Mouse (Mus musculus) erythroid progenitor cell, adult 5-6 weeks (primary cell): ENCODE measurements around the gene Lix1l. TPM values are rescaled to one million over a fixed set of nuclear protein-coding genes. Genes with fewer than 3 reads are reported as not detected.
"Not testable (repeated sequence)": the region's sequence is repeated elsewhere in the genome, so short reads cannot be mapped to it uniquely, and the experiment has no call there.

Experiments used
- ATAC-seq: replicated peaks from 2 replicates; pipeline ENCODE4 v1.8.0; 2016; ENCODE audit warnings: moderate number of reproducible peaks, mild to moderate bottlenecking, moderate TSS enrichment, inconsistent platforms; ENCODE audit not compliant: poor library complexity, low FRiP score, severe bottlenecking
- total RNA-seq, 2 experiments: library from RNA; stranded (forward) in 1 of 2; stranded (reverse) in 1 of 2; fragments of 150-400 nt in 1 of 2; fragments of 186-747, 209-891 nt in 1 of 2; gene quantifications; 2 replicates each; pipeline versions ENCODE4 v1.2.3 to v1.2.4; 2015 to 2017; ENCODE audit warnings: low replicate concordance in 2 of 2

Gene Lix1l
- total RNA-seq, 2 experiments from 2014 or later = not detected

GRCm38 (mm10) chr3:96665732-96666363 lies 64.9 kb downstream of the Lix1l start:
- not testable (repeated sequence) for ATAC-seq

GRCm38 (mm10) chr3:96666916-96667315 lies 66.0 kb downstream of the Lix1l start:
- ATAC-seq = no peak

- ATAC-seq = no peak
These were observed 66.4 kb downstream of the Lix1l start for GRCm38 (mm10) chr3:96667316-96667715.

GRCm38 (mm10) chr3:96668424-96669067 lies 67.6 kb downstream of the Lix1l start:
- ATAC-seq = no peak

- ATAC-seq = peak; percentile 92
These were observed 68.9 kb downstream of the Lix1l start, which contains the start of gene Ankrd35 for GRCm38 (mm10) chr3:96669727-96670468. TSS of gene Ankrd35 (plus strand) at chr3:96670131.

- no peak for ATAC-seq
These were observed 70.6 kb downstream of the Lix1l start for GRCm38 (mm10) chr3:96671519-96671918.

GRCm38 (mm10) chr3:96673514-96673913 lies 72.6 kb downstream of the Lix1l start:
- ATAC-seq = no peak

- ATAC-seq = no peak
These were observed 73.5 kb downstream of the Lix1l start for GRCm38 (mm10) chr3:96674442-96674841.

- ATAC-seq = no peak
These were observed 74.2 kb downstream of the Lix1l start for GRCm38 (mm10) chr3:96675171-96675570.

GRCm38 (mm10) chr3:96675690-96676089 lies 74.7 kb downstream of the Lix1l start:
- no peak for ATAC-seq

Other genes with a start within 250 kb of the Lix1l start
- gene BC107364, start 148.8 kb upstream of the Lix1l start, total RNA-seq (2015; ENCODE audit: low replicate concordance) = not detected in 2 replicates
- not detected in 2 replicates for gene BC107364, start 148.8 kb upstream of the Lix1l start, total RNA-seq (2017; ENCODE audit: low replicate concordance)
- not detected in 2 replicates for gene Hfe2, start 76.0 kb upstream of the Lix1l start, total RNA-seq (2015; ENCODE audit: low replicate concordance)
- gene Hfe2, start 76.0 kb upstream of the Lix1l start, total RNA-seq (2017; ENCODE audit: low replicate concordance) = not detected in 2 replicates
- 99.5 and 157 TPM in 2 replicates for gene Txnip, start 43.2 kb upstream of the Lix1l start, total RNA-seq (2015; ENCODE audit: low replicate concordance)
- 59.8 and 70.0 TPM in 2 replicates for gene Txnip, start 43.2 kb upstream of the Lix1l start, total RNA-seq (2017; ENCODE audit: low replicate concordance)
- gene Gm16253, start 24.2 kb upstream of the Lix1l start, total RNA-seq (2015; ENCODE audit: low replicate concordance) = not detected in 2 replicates
- not detected in 2 replicates for gene Gm16253, start 24.2 kb upstream of the Lix1l start, total RNA-seq (2017; ENCODE audit: low replicate concordance)
- gene Polr3gl, start 7.0 kb upstream of the Lix1l start, total RNA-seq (2015; ENCODE audit: low replicate concordance) = 29.2 and 32.7 TPM in 2 replicates
- 20.9 and 63.7 TPM in 2 replicates for gene Polr3gl, start 7.0 kb upstream of the Lix1l start, total RNA-seq (2017; ENCODE audit: low replicate concordance)
- gene Ankrd34a, start 4.5 kb upstream of the Lix1l start, total RNA-seq (2015; ENCODE audit: low replicate concordance) = not detected in 2 replicates
- gene Ankrd34a, start 4.5 kb upstream of the Lix1l start, total RNA-seq (2017; ENCODE audit: low replicate concordance) = not detected in 2 replicates
- gene Rbm8a, start 28.8 kb downstream of the Lix1l start, total RNA-seq (2015; ENCODE audit: low replicate concordance) = 54.5 and 72.4 TPM in 2 replicates
- gene Rbm8a, start 28.8 kb downstream of the Lix1l start, total RNA-seq (2017; ENCODE audit: low replicate concordance) = 18.3 and 36.5 TPM in 2 replicates
- 9.7 and 18.9 TPM in 2 replicates for gene Pex11b, start 34.2 kb downstream of the Lix1l start, total RNA-seq (2015; ENCODE audit: low replicate concordance)
- 0.68 and 5.4 TPM in 2 replicates for gene Pex11b, start 34.2 kb downstream of the Lix1l start, total RNA-seq (2017; ENCODE audit: low replicate concordance)
- not detected in 2 replicates for gene Gm42957, start 34.3 kb downstream of the Lix1l start, total RNA-seq (2015; ENCODE audit: low replicate concordance)
- gene Gm42957, start 34.3 kb downstream of the Lix1l start, total RNA-seq (2017; ENCODE audit: low replicate concordance) = not detected in 2 replicates
- 0.36 TPM in 1 of 2 replicates, not detected in the other for gene Itga10, start 44.4 kb downstream of the Lix1l start, total RNA-seq (2015; ENCODE audit: low replicate concordance)
- not detected in 2 replicates for gene Itga10, start 44.4 kb downstream of the Lix1l start, total RNA-seq (2017; ENCODE audit: low replicate concordance)
- not detected in 2 replicates for gene Ankrd35, start 69.0 kb downstream of the Lix1l start, total RNA-seq (2015; ENCODE audit: low replicate concordance)
- not detected in 2 replicates for gene Ankrd35, start 69.0 kb downstream of the Lix1l start, total RNA-seq (2017; ENCODE audit: low replicate concordance)
- gene Pias3, start 95.2 kb downstream of the Lix1l start, total RNA-seq (2015; ENCODE audit: low replicate concordance) = 1.3 and 6.5 TPM in 2 replicates
- gene Pias3, start 95.2 kb downstream of the Lix1l start, total RNA-seq (2017; ENCODE audit: low replicate concordance) = 2.1 TPM in 1 of 2 replicates, not detected in the other
- not detected in 2 replicates for gene Nudt17, start 107.4 kb downstream of the Lix1l start, total RNA-seq (2015; ENCODE audit: low replicate concordance)
- 2.3 TPM in 1 of 2 replicates, not detected in the other for gene Nudt17, start 107.4 kb downstream of the Lix1l start, total RNA-seq (2017; ENCODE audit: low replicate concordance)
- 16.2 and 34.8 TPM in 2 replicates for gene Polr3c, start 126.5 kb downstream of the Lix1l start, total RNA-seq (2015; ENCODE audit: low replicate concordance)
- gene Polr3c, start 126.5 kb downstream of the Lix1l start, total RNA-seq (2017; ENCODE audit: low replicate concordance) = 21.6 and 27.7 TPM in 2 replicates
- gene Rnf115, start 126.5 kb downstream of the Lix1l start, total RNA-seq (2015; ENCODE audit: low replicate concordance) = 28.5 and 45.3 TPM in 2 replicates
- 32.7 and 35.9 TPM in 2 replicates for gene Rnf115, start 126.5 kb downstream of the Lix1l start, total RNA-seq (2017; ENCODE audit: low replicate concordance)
- gene Pdzk1, start 228.1 kb downstream of the Lix1l start, total RNA-seq (2015; ENCODE audit: low replicate concordance) = 1.8 and 4.6 TPM in 2 replicates
- gene Pdzk1, start 228.1 kb downstream of the Lix1l start, total RNA-seq (2017; ENCODE audit: low replicate concordance) = 2.4 and 6.9 TPM in 2 replicates
- 1.8 TPM in 1 of 2 replicates, not detected in the other for gene Cd160, start 228.2 kb downstream of the Lix1l start, total RNA-seq (2015; ENCODE audit: low replicate concordance)
- gene Cd160, start 228.2 kb downstream of the Lix1l start, total RNA-seq (2017; ENCODE audit: low replicate concordance) = 0.26 TPM in 1 of 2 replicates, not detected in the other